Mouse (Mus musculus) bone marrow macrophage, adult 2 months (primary cell): ENCODE measurements around the gene Calm2.

Experiments
- CTCF ChIP-seq: IDR thresholded peaks from 2 replicates; pipeline ENCODE4 v1.5.1; 2012; ENCODE audit warnings: low read depth, mild to moderate bottlenecking, low read length, moderate library complexity
- POLR2A ChIP-seq: IDR thresholded peaks from 2 replicates; pipeline ENCODE4 v1.6.1; 2012; ENCODE audit warnings: mild to moderate bottlenecking, low read depth, low read length, borderline replicate concordance

GRCm38 (mm10) chr17:87439441-87439840, 7.3 kb downstream of the Calm2 start:
- TF ChIP-seq CTCF: no peak
- TF ChIP-seq POLR2A: no peak
